Mouse (Mus musculus) cortical plate, adult 2 months (tissue): Measurements from ENCODE around the gene Hapln4.

Experiments used
- CTCF ChIP-seq: fragments of 200-500 bp; IDR thresholded peaks from 2 replicates; pipeline ENCODE4 v1.5.1; 2011; ENCODE audit warnings: mild to moderate bottlenecking, control low read depth, low read length; ENCODE audit not compliant: insufficient read depth; ENCODE audit errors: extremely low read depth
- POLR2A ChIP-seq: fragments of 200-500 bp; IDR thresholded peaks from 2 replicates; pipeline ENCODE4 v1.6.1; 2011; ENCODE audit warnings: mild to moderate bottlenecking, low read length, control low read depth; ENCODE audit not compliant: insufficient read depth; ENCODE audit errors: extremely low read depth

- TF ChIP-seq CTCF (no peak), POLR2A (no peak)
These were observed 39.3 kb upstream of the Hapln4 start for GRCm38 (mm10) chr8:70043996-70044395.
